Mouse (Mus musculus) heart, adult 11 months (tissue): ENCODE results near the gene Slc34a2.

Experiments
- DNase-seq: peaks from one replicate; pipeline ENCODE4 v3.0.0; 2022

Slc34a2 gene

DNA sequence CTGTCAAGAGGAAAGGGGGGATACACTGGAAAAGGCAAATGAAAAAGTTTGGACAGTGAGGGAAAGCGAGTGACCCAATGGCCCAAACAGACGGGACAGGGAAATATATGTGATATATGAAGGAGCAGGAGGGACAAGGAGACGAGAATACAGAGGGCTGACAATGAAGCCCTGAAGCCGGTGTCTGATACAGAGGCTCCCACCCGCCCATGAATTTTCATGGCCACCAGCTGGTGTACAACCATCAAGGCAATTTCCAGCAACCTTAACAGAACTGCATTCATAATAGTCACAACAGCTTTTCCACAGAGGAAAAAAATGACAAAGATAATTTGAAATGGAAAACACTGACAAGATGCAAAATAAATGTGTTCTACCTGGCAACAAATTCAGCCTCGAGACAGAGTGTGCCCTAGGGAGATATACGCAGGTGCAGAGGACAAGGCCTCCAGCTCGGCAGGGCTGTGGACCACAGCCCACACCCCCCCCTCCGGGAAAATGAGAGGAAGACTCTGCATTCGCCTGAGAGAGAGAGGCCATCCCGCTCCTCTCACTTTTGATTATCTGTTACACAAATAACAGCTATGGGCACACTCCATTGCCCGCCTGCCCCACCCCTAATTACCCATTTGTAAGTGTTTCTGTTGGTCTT, 76.9 kb downstream of the Slc34a2 start:
- no peak for DNase-seq

DNA sequence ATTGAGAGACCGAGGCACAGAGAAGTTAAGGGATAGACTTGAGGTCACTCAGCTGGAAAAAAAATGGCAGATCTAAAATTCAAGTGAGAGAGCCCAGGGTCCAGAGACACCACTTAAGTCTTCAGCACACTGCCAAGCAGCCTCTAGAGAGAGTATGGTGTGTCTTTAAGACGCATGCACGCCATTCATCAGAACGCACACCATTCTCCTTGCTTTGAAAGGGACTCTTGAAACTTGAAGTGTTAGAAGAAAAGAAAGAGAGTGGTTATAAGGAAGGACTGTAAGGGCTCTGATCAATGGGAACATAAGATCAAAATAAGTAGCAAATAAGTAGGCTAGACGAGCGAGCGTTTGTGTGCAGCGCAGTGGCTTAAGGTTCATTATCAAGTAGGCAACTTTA, 80.3 kb downstream of the Slc34a2 start:
- no peak for DNase-seq

DNA sequence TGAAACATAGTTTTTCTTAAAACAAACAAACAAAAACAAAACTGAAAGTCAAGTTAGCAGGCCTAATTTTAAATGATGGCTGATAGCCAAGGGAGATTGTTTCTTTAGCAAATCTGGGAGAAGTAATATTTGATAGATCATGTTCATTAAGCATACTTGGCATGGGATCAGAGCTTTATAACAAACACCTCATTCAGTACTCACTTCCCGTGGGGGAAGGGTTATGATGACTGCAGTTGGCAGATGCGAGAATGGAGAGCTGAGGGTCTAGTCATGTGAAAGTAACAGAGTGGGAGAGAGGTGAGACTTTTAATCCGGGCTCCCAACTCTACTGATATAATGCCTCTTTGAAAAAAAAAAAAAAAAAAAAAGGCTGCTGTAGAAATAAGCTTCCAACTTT, 81.8 kb downstream of the Slc34a2 start:
- DNase-seq: no peak
